Mouse (Mus musculus) liver, adult 2 months (tissue): ENCODE measurements around the gene Pawr.

ENCODE experiments used
- CTCF ChIP-seq: fragments of 200-500 bp; IDR thresholded peaks from 2 replicates; pipeline ENCODE4 v1.5.1; 2011; ENCODE audit warnings: low read depth, low read length, control low read depth
- POLR2A ChIP-seq: fragments of 200-500 bp; IDR thresholded peaks from 2 replicates; pipeline ENCODE4 v1.6.1; 2011; ENCODE audit warnings: low read length, control low read depth; ENCODE audit not compliant: insufficient read depth; ENCODE audit errors: extremely low read depth

DNA sequence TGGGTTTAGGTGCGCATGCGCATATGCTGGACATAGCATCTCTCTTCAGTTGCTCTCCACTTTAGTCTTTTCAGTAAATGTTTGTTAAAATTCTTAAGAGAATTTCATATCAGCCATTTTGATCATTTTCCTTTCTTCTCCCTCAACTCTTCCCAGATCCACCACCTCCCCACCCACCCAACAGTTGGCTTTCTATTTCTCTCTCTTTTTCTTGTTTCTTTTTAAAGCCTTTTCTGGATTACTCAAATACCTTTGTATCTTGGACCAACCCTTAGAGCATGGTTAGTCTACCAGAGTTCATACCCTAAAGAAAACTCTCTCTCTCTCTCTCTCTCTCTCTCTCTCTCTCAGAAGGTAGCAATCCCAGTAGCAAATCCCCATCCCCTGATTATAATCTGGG is 125.1 kb downstream of the Pawr start:
- TF ChIP-seq CTCF (no peak), POLR2A (no peak)
